8 mouse cellular contexts compared by ENCODE assay signal in genomic region chr7:99863362-99863761, GRCm38 (mm10). TPM values are rescaled to one million over a fixed set of nuclear protein-coding genes. Genes with fewer than 3 reads are reported as not detected.
DNase-seq lines count a peak whose midpoint lies in the region; ATAC-seq and TF ChIP-seq lines count a peak whose summit lies in the region.

Gene Spcs2, minus strand, starts transcription at chr7:99863462.

- no peak within 1 kb of the TSS for H3K9ac ChIP-seq in limb, embryonic 12.5 days (replicated peaks)

- H3K4me1 ChIP-seq in spleen, adult 2 months (ENCODE audit: control insufficient read depth, insufficient read depth, insufficient read length) = no peaks in the 10 kb centered on the region
- H3K4me1 ChIP-seq in embryonic fibroblast, embryonic 13.5 days (ENCODE audit: control insufficient read depth, insufficient read depth, low read length) = peaks cover 5% of the 10 kb centered on the region
- peaks cover 10% of the 10 kb centered on the region; the same call in 1 of the 2 replicates for H3K4me1 ChIP-seq in limb, embryonic 12.5 days (replicated peaks)
- H3K4me1 ChIP-seq in olfactory bulb, adult 2 months (ENCODE audit: control insufficient read depth, insufficient read depth, low read length) = peaks cover 14% of the 10 kb centered on the region

- intact Hi-C loops in heart, postnatal 14 days (cut with DNase I) = loop anchor here (5.0 kb wide), 1 partner anchor 36 kb away; the partner anchor contains the start of gene Neu3

- no peak within 1 kb of the TSS for H3K27ac ChIP-seq in spleen, adult 2 months (ENCODE audit: insufficient read depth, low read length)
- H3K27ac ChIP-seq in embryonic fibroblast, embryonic 13.5 days (ENCODE audit: insufficient read depth, low read length) = peak within 1 kb of the TSS; percentile 72
- H3K27ac ChIP-seq in limb, embryonic 12.5 days = no peak within 1 kb of the TSS
- peak within 1 kb of the TSS; percentile 49 for H3K27ac ChIP-seq in olfactory bulb, adult 2 months (ENCODE audit: insufficient read depth, low read depth, low read length)

- H3K4me2 ChIP-seq in limb, embryonic 12.5 days = no peak within 1 kb of the TSS

- WGBS in spleen, adult 2 months = 59% methylated on average over 7 of the region's 7 CpGs
- 46% methylated on average over 7 of the region's 7 CpGs for WGBS in limb, embryonic 12.5 days
- 57% methylated on average over 7 of the region's 7 CpGs for WGBS in olfactory bulb, adult 2 months

- H3K9me3 ChIP-seq in limb, embryonic 12.5 days = no peaks in the 10 kb centered on the region

- no peak for TF ChIP-seq POLR2A in spleen, adult 2 months (IDR thresholded peaks at IDR 0.05; ENCODE audit: low read depth, low read length)
- no peak for TF ChIP-seq POLR2A in embryonic fibroblast, embryonic 13.5 days (IDR thresholded peaks at IDR 0.05; ENCODE audit: low read depth, low read length)
- no peak for TF ChIP-seq POLR2A in olfactory bulb, adult 2 months (IDR thresholded peaks at IDR 0.05; ENCODE audit: insufficient read depth, low read depth, low read length)

- TF ChIP-seq CTCF in spleen, adult 2 months (IDR thresholded peaks at IDR 0.05; ENCODE audit: extremely low read depth, insufficient read depth, insufficient read length, insufficient replicate concordance) = no peak
- no peak for TF ChIP-seq CTCF in embryonic fibroblast, embryonic 13.5 days (IDR thresholded peaks at IDR 0.05; ENCODE audit: borderline replicate concordance, insufficient read depth, low read length)
- TF ChIP-seq CTCF in olfactory bulb, adult 2 months (IDR thresholded peaks at IDR 0.05; ENCODE audit: insufficient read depth, low read depth, low read length) = no peak

- no peak within 1 kb of the TSS for H3K4me3 ChIP-seq in spleen, adult 2 months (ENCODE audit: extremely low read depth, insufficient read depth, insufficient read length)
- no peak within 1 kb of the TSS for H3K4me3 ChIP-seq in embryonic fibroblast, embryonic 13.5 days (ENCODE audit: insufficient read depth, low read length)
- H3K4me3 ChIP-seq in limb, embryonic 12.5 days (replicated peaks) = no peak within 1 kb of the TSS
- H3K4me3 ChIP-seq in olfactory bulb, adult 2 months (ENCODE audit: insufficient read depth, low read depth, low read length) = no peak within 1 kb of the TSS

- H3K27me3 ChIP-seq in spleen, adult 2 months (ENCODE audit: control insufficient read depth, insufficient read depth, low read length) = no peaks in the 10 kb centered on the region
- no peaks in the 10 kb centered on the region for H3K27me3 ChIP-seq in limb, embryonic 12.5 days

- DNase-seq in spleen, adult 2 months (ENCODE audit: low read depth in 1 of 2, low spot score in 2 of 2) = no peak
- no peak for DNase-seq in spleen, adult 18-20 months
- no peak for DNase-seq in heart, postnatal 14 days
- DNase-seq in spleen, adult 12 weeks (ENCODE audit: low spot score) = no peak
- DNase-seq in lung, postnatal 25 days (ENCODE audit: low spot score) = no peak

- no peaks in the 10 kb centered on the region for H3K36me3 ChIP-seq in spleen, adult 2 months (ENCODE audit: control insufficient read depth, insufficient read depth, low read length)
- no peaks in the 10 kb centered on the region for H3K36me3 ChIP-seq in limb, embryonic 12.5 days

- ATAC-seq in limb, embryonic 12.5 days (ENCODE audit: insufficient number of reproducible peaks, insufficient read depth, low FRiP score, low TSS enrichment, low read depth) = no peak

RNA-seq across cellular contexts. Expression of gene Spcs2, which starts in this region (rescaled TPM):
- 17.3 and 17.7 TPM in 2 replicates for polyA plus RNA-seq in spleen, adult 2 months (2012; rRNA removed)
- polyA plus RNA-seq in embryonic fibroblast, embryonic 13.5 days (2011; ENCODE audit: insufficient read length, low read depth, missing spikeins) = 132 and 168 TPM in 2 replicates
- 10 to 100 TPM; 44.1 to 53.6 TPM for total RNA-seq in heart, postnatal 14 days (2021)
- polyA plus RNA-seq in limb, embryonic 12.5 days (2016; fragmentation: Nextera tagmentation; extraction: Ambion mirVana) = 355 and 365 TPM in 2 replicates
- not detected in 2 replicates for polyA plus RNA-seq in olfactory bulb, adult 2 months (2012; ENCODE audit: insufficient read depth, insufficient read length, low replicate concordance, missing spikeins)

Comparison
In these comparisons a context has a peak if more than half of its experiments do, and no peak if none do; other contexts are left out.
1. H3K27ac ChIP-seq: peak in embryonic fibroblast, embryonic 13.5 days (single experiment) and olfactory bulb, adult 2 months (single experiment); none in spleen, adult 2 months (single experiment) and limb, embryonic 12.5 days (single experiment).